Mouse (Mus musculus) neural tube, embryonic 11.5 days (tissue): Measurements from ENCODE around the gene Haao. TPM values are rescaled to one million over a fixed set of nuclear protein-coding genes. Genes with fewer than 3 reads are reported as not detected.

Experiments
- ATAC-seq: fragments of 200-750 bp; cut with Nextera tagmentation; 2 replicates; pipeline ENCODE4 v1.8.0; 2017; ENCODE audit warnings: moderate number of reproducible peaks, mild to moderate bottlenecking, moderate TSS enrichment, moderate library complexity; ENCODE audit not compliant: insufficient read depth, low FRiP score, low TSS enrichment
- DNase-seq: peaks from one replicate; pipeline ENCODE4 v3.0.0-alpha.2; 2015; ENCODE audit warnings: low spot score
- H3K27ac ChIP-seq: fragments of 300-500 bp; sonication (generic); 2 replicates; pipeline ENCODE4 v1.5.1; 2014; ENCODE audit warnings: low read depth, mild to moderate bottlenecking, low read length
- H3K27me3 ChIP-seq: fragments of 300-500 bp; sonication (generic); 2 replicates; pipeline ENCODE4 v1.6.1; 2014; ENCODE audit warnings: mild to moderate bottlenecking, low read length, mixed read lengths; ENCODE audit not compliant: control insufficient read depth, insufficient read depth
- H3K36me3 ChIP-seq: fragments of 300-500 bp; sonication (generic); 2 replicates; pipeline ENCODE4 v1.6.1; 2014; ENCODE audit warnings: mild to moderate bottlenecking, low read length, moderate library complexity, mixed read lengths; ENCODE audit not compliant: control insufficient read depth, insufficient read depth
- H3K4me1 ChIP-seq: fragments of 300-500 bp; sonication (generic); 2 replicates; pipeline ENCODE4 v1.6.1; 2014; ENCODE audit warnings: low read length, mixed read lengths; ENCODE audit not compliant: control insufficient read depth, insufficient read depth
- H3K4me2 ChIP-seq: fragments of 300-500 bp; sonication (generic); 2 replicates; pipeline ENCODE4 v1.6.1; 2014; ENCODE audit warnings: low read depth, mild to moderate bottlenecking, moderate library complexity
- H3K4me3 ChIP-seq: fragments of 300-500 bp; sonication (generic); 2 replicates; pipeline ENCODE4 v1.5.1; 2014; ENCODE audit warnings: low read depth, low read length
- H3K9ac ChIP-seq: fragments of 300-500 bp; sonication (generic); 2 replicates; pipeline ENCODE4 v1.6.1; 2014; ENCODE audit warnings: mild to moderate bottlenecking, low read length
- H3K9me3 ChIP-seq: fragments of 300-500 bp; sonication (generic); 2 replicates; pipeline ENCODE4 v1.6.1; 2016; ENCODE audit warnings: low read length; ENCODE audit not compliant: control insufficient read depth
- WGBS: fragments of 180-500 bp; shearing (Covaris S2); extraction: QIAGEN DNeasy Blood & Tissue Kit; methylation state at CpG from one replicate; pipeline ENCODE4 v1.1.7; 2014; 5-methylcytosine and 5-hydroxymethylcytosine counted together
- polyA plus RNA-seq: library from polyadenylated mRNA; unstranded; fragments of >200 nt; fragmentation: Nextera tagmentation; extraction: Ambion mirVana; gene quantifications from 2 replicates; pipeline ENCODE4 v1.2.1, GENCODE M21; 2014

The Haao gene
- polyA plus RNA-seq, 1 experiment from 2014 or later = not detected

- H3K27me3 ChIP-seq = no peaks in the 10 kb centered on the region
- no peaks in the 10 kb centered on the region for H3K9me3 ChIP-seq
- ATAC-seq = no peak
- H3K4me2 ChIP-seq = no peak overlapping the region
- WGBS = 59% methylated on average over 19 of the region's 19 CpGs
- no peak overlapping the region for H3K27ac ChIP-seq
- no peaks in the 10 kb centered on the region for H3K4me1 ChIP-seq
- no peak overlapping the region for H3K4me3 ChIP-seq
- DNase-seq = no peak
- no peak overlapping the region for H3K9ac ChIP-seq
- H3K36me3 ChIP-seq = no peaks in the 10 kb centered on the region
Observed at GRCm38 (mm10) chr17:83873363-83874141, 25.8 kb upstream of the Haao start.

DNA sequence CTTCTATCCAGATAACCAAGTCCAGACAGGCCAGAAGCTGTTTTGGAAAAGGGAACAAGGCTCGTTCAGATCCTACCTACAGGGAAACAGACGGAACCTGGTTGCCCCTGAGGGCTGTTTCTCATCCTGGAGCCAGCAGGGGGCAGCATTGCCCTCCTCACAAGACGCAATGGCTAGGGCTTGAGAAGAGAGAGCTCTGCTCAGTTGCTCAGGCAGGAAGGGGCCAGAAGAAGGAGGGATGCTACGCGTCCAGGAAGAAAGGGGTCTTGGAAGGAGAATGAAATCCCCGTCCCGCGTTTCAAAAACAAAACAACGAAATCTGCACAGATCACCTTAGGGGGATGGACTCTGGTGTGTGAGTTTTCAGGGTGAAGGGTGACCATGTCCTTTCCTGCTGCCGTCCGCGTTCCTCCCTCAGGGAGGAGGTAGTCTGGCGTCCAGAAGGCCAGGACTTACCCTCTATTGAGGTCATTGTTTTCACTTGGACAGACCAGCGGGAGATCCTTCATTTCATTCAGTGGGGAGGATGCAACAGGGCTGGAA is 25.1 kb upstream of the Haao start:
- Histone ChIP-seq H3K4me2 (no peak overlapping the region), H3K4me3 (no peak overlapping the region), H3K9ac (no peak overlapping the region), H3K36me3 (no peaks in the 10 kb centered on the region), H3K9me3 (no peaks in the 10 kb centered on the region), H3K27me3 (no peaks in the 10 kb centered on the region), H3K4me1 (no peaks in the 10 kb centered on the region), H3K27ac (no peak overlapping the region)
- DNase-seq (peak; percentile 90), ATAC-seq (peak; percentile 72)
- WGBS = 30% methylated on average over 14 of the region's 14 CpGs

DNA sequence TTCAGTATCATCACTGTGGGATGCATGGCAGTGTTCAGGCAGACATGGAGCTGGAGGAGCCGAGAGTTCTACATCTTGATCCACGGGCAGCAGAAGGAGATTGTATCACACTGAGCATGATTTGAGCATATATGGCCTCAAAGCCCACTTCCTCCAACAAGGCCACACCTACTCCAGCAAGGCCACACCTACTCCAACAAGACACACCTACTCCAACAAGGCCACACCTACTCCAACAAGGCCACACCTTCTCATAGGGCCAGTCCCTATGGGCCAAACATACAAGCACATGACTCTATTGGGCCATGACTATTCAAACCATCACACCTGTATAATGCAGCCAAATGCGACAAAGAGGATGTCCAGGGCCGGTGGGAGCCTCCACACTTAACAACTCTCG is 23.6 kb upstream of the Haao start:
- H3K4me2 ChIP-seq = no peak overlapping the region
- no peak overlapping the region for H3K9ac ChIP-seq
- H3K9me3 ChIP-seq = no peaks in the 10 kb centered on the region
- WGBS = 85% methylated on average over 5 of the region's 5 CpGs
- H3K4me1 ChIP-seq = no peaks in the 10 kb centered on the region
- no peaks in the 10 kb centered on the region for H3K36me3 ChIP-seq
- no peak for DNase-seq
- H3K27ac ChIP-seq = no peak overlapping the region
- H3K27me3 ChIP-seq = no peaks in the 10 kb centered on the region
- H3K4me3 ChIP-seq = no peak overlapping the region
- no peak for ATAC-seq

GRCm38 (mm10) chr17:83870385-83870784 is 22.6 kb upstream of the Haao start:
- ATAC-seq = no peak
- H3K36me3 ChIP-seq = no peaks in the 10 kb centered on the region
- no peak overlapping the region for H3K4me3 ChIP-seq
- no peak overlapping the region for H3K4me2 ChIP-seq
- no peaks in the 10 kb centered on the region for H3K27me3 ChIP-seq
- no peaks in the 10 kb centered on the region for H3K4me1 ChIP-seq
- 90% methylated on average over 4 of the region's 4 CpGs for WGBS
- no peaks in the 10 kb centered on the region for H3K9me3 ChIP-seq
- DNase-seq = no peak
- no peak overlapping the region for H3K9ac ChIP-seq
- H3K27ac ChIP-seq = no peak overlapping the region

DNA sequence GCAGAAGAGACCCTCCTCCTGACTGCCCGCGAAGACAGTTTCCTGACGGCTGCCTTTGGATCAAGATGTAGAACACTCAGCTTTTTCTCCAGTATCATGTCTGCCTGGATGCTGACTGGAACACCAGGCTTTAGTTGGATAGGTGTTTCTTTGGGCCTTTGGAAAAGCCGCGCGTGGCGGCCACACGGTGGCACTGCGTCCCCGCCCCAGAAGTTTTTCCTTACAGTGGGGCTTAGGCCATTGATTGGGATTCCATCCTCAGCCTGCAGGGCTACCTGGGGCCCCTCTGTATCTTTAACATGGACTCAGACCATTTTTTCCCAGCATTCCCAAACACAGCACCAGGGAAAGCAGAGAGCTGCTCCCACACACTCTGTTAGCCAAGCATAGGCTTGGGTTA is 18.8 kb upstream of the Haao start:
- ATAC-seq (0 out of 2 replicates have a peak, but pooled peaks have one; percentile 13), DNase-seq (peak; percentile 79)
- H3K4me2 ChIP-seq = no peak overlapping the region
- H3K4me1 ChIP-seq = no peaks in the 10 kb centered on the region
- H3K36me3 ChIP-seq = no peaks in the 10 kb centered on the region
- H3K9me3 ChIP-seq = no peaks in the 10 kb centered on the region
- H3K27ac ChIP-seq = no peak overlapping the region
- no peak overlapping the region for H3K9ac ChIP-seq
- no peak overlapping the region for H3K4me3 ChIP-seq
- H3K27me3 ChIP-seq = no peaks in the 10 kb centered on the region
- 19% methylated on average over 10 of the region's 10 CpGs for WGBS

DNA sequence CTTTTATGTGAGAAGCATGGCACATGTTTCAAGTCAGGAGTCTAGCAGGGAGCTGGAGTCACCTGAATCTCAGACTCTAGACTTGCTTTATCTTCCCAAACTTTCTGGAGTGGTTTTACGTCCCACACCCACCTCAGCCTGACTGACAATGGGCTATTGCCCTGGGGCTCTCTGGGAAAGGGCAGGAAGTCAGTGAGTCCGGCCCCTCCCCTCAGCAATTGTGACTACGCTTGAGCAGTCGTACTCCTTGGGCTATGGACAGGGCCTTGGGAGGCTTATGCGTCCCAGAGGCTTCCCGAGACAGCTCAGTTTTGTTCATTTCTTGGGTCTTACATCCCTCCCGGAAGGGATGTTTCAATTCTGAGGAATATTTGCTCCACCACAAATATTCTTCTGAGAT is 17.6 kb upstream of the Haao start:
- H3K36me3 ChIP-seq = no peaks in the 10 kb centered on the region
- no peaks in the 10 kb centered on the region for H3K4me1 ChIP-seq
- H3K4me3 ChIP-seq = no peak overlapping the region
- DNase-seq = no peak
- H3K4me2 ChIP-seq = no peak overlapping the region
- H3K27me3 ChIP-seq = no peaks in the 10 kb centered on the region
- no peak for ATAC-seq
- WGBS = 75% methylated on average over 7 of the region's 7 CpGs
- H3K27ac ChIP-seq = no peak overlapping the region
- H3K9ac ChIP-seq = no peak overlapping the region
- H3K9me3 ChIP-seq = no peaks in the 10 kb centered on the region

GRCm38 (mm10) chr17:83862134-83862881 is 14.5 kb upstream of the Haao start:
- Histone ChIP-seq H3K27me3 (no peaks in the 10 kb centered on the region), H3K9ac (peak overlapping the region; percentile 56), H3K9me3 (no peaks in the 10 kb centered on the region), H3K4me1 (no peaks in the 10 kb centered on the region), H3K27ac (peak overlapping the region; percentile 68), H3K36me3 (no peaks in the 10 kb centered on the region), H3K4me2 (peak overlapping the region; percentile 80), H3K4me3 (peak overlapping the region; percentile 68)
- 0% methylated on average over 27 of the region's 27 CpGs for WGBS
- ATAC-seq (peak; percentile 76), DNase-seq (no peak)

- H3K4me3 ChIP-seq = peak overlapping the region; percentile 68
- DNase-seq (peak; percentile 98), ATAC-seq (peak; percentile 92)
- WGBS = under 1% methylated on average over 62 of the region's 62 CpGs
- no peaks in the 10 kb centered on the region for H3K9me3 ChIP-seq
- no peaks in the 10 kb centered on the region for H3K4me1 ChIP-seq
- H3K4me2 ChIP-seq = peak overlapping the region; percentile 80
- H3K36me3 ChIP-seq = no peaks in the 10 kb centered on the region
- H3K27ac ChIP-seq = peak overlapping the region; percentile 68
- H3K27me3 ChIP-seq = no peaks in the 10 kb centered on the region
- H3K9ac ChIP-seq = peak overlapping the region; percentile 56
Observed at GRCm38 (mm10) chr17:83861444-83862133, 13.8 kb upstream of the Haao start.
